Mouse (Mus musculus) left cerebral cortex, adult 2 months (tissue): ENCODE measurements at regions not wholly inside any gene's neighbourhood (a gene's known extent, or its start where the extent isn't known, plus 50 kb on each side); places are given as distances from the start of the nearest gene placed in this dataset.

Experiments used
- DNase-seq, 2 experiments: peaks; one replicate each; pipeline ENCODE4 v3.0.0; 2021 to 2022; ENCODE audit warnings: low spot score in 2 of 2, mixed read lengths in 1 of 2; ENCODE audit errors: extremely low spot score in 1 of 2
- H3K27ac ChIP-seq: fragments of 200-600 bp; 2 replicates; pipeline ENCODE4 v1.8.1; 2022
- H3K4me3 ChIP-seq: fragments of 200-600 bp; 2 replicates; pipeline ENCODE4 v1.8.1; 2022
- CTCF ChIP-seq: fragments of 200-600 bp; IDR thresholded peaks from 2 replicates; pipeline ENCODE4 v1.8.1; 2022; ENCODE audit warnings: antibody characterized with exemption, mild to moderate bottlenecking, moderate library complexity
- intact Hi-C: fragments of 180-260 bp; cut with DNase I; formaldehyde crosslinking; loops from one replicate; pipeline ENCODE4 v1.15.1; 2025

DNA sequence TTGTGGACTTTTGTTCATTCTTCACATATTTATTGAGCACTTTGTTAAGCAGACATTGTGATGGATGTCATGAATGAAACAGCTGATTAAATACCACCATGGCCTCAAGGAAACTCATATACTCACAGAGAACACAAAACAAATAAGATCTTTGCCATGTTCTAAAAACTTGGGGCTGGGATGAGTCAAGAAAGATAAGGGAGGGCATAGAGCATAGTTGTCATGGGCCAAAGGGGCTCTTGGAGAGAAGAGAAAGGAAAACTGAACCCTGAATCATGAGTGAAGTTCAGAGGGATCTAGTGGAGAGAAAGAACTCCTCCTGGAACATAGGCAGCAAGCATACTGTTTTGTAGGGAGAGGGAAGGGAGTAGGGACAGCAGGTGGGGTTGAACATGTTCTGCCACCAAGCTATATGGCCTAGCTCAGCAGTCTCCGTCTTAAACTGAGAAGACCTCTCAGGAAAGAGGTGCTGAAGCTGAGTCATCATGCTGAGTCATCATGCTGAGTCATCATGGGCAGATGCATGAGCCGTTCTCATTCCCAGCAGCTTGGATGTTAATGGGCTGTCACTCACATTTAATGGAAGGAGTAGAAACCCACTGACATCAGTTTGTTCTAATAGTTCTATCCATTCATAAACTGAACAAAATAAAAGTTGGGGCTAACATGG is 69.6 kb downstream of the Cetn3 start:
- no peak overlapping the region for H3K4me3 ChIP-seq
- intact Hi-C loops, result loop anchor here (10.0 kb wide), 1 partner anchor 1262 kb away; no protein-coding TSS in a partner anchor
- no peak for TF ChIP-seq CTCF

DNA sequence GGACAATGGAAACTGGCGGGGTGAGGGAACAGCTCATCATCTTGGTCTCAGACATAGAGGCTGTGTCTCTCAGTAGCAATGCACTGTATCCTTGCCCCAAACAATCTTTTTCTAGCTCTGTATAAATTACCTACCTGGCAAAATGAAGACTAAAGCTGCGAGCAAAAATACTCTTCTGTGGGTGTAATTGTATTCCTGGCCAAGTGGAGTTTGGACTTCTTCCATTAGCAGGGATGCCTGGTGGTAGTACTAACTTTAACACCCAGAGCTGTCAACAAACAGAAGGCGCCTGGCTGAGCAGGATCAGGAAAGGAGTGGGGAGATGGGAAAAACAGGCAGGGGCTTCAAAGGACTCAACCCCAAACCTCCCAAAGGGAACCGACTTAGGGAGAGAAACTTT is 73.2 kb downstream of the Cetn3 start:
- no peak overlapping the region for H3K27ac ChIP-seq
- H3K4me3 ChIP-seq, result no peak overlapping the region
- DNase-seq, result peak; percentile 31 to 42
- intact Hi-C loops, result loop anchor here (10.0 kb wide), 1 partner anchor 1259 kb away; no protein-coding TSS in a partner anchor
- TF ChIP-seq CTCF, result peak; percentile 2; the same call in 1 of the 2 replicates

More for the DNA sequence above, 69.6 kb downstream of the Cetn3 start:
- DNase-seq, result no peak
- no peak overlapping the region for H3K27ac ChIP-seq

DNA sequence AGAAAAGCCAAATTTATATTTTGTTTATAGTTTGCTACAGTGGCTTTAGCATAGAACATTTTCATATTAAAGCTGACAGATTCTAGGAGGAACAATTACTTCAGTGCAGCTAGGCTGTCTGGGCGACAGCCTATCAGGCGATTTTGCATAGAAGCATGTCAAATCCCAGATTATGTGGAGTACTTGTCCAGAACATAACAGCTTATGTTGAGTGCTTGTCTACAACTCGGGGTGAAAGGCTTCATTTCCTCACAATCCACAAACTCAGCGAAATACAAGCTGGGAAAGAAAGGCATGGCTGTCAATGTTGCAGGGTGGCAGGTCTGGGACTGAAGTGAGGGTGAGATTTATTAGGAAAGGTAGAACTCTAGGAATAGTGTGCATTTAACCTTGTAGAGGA is 77.8 kb downstream of the Cetn3 start:
- no peak overlapping the region for H3K27ac ChIP-seq
- TF ChIP-seq CTCF, result no peak
- no peak for DNase-seq
- intact Hi-C loops, result loop anchor here (5.0 kb wide), 1 partner anchor 457 kb away; no protein-coding TSS in a partner anchor
- H3K4me3 ChIP-seq, result no peak overlapping the region

DNA sequence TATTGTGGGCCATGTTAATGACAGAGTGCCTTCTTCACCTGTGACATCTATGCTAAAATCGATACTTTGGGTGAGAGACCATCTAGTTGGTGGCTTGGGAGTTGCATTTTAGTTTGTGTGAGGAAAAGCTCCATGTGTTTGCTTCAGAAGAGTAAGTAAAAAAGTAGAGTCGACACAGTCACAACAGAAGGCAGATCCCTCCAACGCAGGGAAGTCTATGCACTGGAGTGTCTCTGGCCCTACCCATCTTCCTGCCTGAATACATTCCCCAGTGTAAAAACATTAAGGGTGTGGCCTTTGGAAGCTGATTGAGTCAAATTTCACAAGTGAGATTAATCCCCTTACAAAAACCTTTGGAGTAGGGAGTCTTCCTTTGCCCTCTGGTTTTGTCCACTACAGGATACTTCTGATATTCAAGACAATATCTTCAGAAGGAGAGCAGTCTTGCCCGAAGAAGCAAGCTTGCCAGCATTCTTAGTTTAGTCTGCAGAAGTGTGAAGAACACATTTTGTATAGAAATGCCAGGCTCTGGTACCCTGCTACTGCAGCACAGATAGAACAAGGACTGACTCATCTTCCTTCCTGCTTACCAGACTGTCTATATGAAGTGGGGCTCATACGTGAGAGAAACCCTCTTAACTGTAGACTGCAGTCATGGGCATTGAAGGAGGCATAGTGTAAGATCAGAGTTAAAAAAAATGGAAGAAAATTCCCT is 79.2 kb downstream of the Cetn3 start:
- Histone ChIP-seq H3K27ac (peak overlapping the region; percentile 60), H3K4me3 (no peak overlapping the region)
- peak in 1 of 2 experiments; percentile 24 for DNase-seq
- no peak for TF ChIP-seq CTCF
- intact Hi-C loops, result loop anchor here (1.0 to 5.0 kb wide), 3 partner anchors 9 to 455 kb away; no protein-coding TSS in a partner anchor

GRCm38 (mm10) chr13:81871226-81871625 is 88.3 kb downstream of the Cetn3 start:
- DNase-seq, result no peak
- no peak for TF ChIP-seq CTCF
- H3K27ac ChIP-seq, result peak overlapping the region; percentile 17; the same call in 1 of the 2 replicates
- H3K4me3 ChIP-seq, result 0 out of 2 replicates have a peak overlapping the region, but pooled peaks have one; percentile 11
- intact Hi-C loops, result loop anchor here (1.0 kb wide), 2 partner anchors 9 to 46 kb away; no protein-coding TSS in a partner anchor

GRCm38 (mm10) chr13:81885879-81886278 is 103.0 kb downstream of the Cetn3 start:
- Histone ChIP-seq H3K4me3 (no peak overlapping the region), H3K27ac (no peak overlapping the region)
- intact Hi-C loops, result no loop called here
- no peak for DNase-seq
- TF ChIP-seq CTCF, result no peak

DNA sequence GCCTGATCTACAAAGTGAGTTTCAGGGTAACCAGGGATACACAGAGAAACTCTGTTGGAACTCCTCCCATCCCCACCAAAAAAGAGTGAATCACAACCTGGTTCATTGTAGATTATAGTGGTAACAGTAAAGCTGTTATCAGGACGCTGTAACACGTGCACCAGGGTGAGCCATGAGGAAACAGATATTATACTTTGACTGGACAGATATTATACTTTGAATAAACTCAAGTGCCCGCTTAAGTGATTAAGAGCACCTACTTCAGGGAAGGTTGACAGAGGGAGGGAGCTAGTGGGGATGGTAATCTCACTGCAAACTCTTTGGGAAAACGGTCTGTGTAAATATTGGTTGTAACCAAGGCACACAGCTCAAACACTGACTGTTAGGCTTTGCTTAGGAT is 147.4 kb downstream of the Cetn3 start:
- intact Hi-C loops, result no loop called here
- no peak overlapping the region for H3K4me3 ChIP-seq
- no peak for DNase-seq
- H3K27ac ChIP-seq, result no peak overlapping the region
- TF ChIP-seq CTCF, result no peak

- TF ChIP-seq CTCF, result no peak
- Histone ChIP-seq H3K27ac (no peak overlapping the region), H3K4me3 (no peak overlapping the region)
- intact Hi-C loops, result no loop called here
- DNase-seq, result no peak
Measured at GRCm38 (mm10) chr13:81931199-81931598, 148.3 kb downstream of the Cetn3 start.

DNA sequence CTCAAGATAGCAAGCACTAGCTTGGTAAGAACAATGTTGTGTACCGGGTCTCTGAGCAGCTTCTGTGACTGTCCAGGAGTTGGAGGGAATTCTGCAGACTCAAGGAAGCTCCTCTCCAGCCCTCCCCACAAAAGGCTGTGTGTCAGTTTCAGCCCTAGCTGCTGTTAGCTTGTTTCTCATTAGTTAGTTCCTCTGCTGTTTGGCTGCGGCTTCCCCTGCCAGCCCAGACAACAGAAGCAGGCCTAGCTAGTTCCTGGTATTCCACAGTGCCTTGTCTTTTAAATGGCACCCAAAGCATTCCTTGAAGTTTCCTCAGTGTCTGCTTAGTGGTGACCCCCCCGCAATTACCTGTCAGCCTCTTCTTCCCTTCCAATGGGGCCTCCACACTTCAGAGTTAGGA is 154.2 kb downstream of the Cetn3 start:
- intact Hi-C loops, result no loop called here
- no peak overlapping the region for H3K27ac ChIP-seq
- no peak for TF ChIP-seq CTCF
- no peak overlapping the region for H3K4me3 ChIP-seq
- DNase-seq, result no peak

DNA sequence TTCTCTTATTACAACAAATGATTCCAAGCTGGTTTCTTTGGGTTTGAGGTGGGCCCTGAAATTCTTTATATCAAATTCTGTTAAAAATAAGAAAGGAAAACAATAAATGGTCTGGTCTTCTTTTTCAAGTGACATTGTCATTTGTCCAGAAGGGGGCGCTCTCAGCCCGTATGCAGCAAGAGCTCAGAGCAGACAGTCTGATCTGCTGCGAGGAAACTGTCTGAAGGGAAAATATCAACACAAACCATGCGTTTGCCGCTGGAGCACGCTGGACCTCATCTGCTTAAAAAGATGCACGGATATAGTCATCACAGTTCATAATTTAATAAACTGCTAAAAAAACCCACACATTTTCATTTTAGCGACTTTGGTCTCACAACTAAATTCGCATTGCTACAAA is 161.2 kb downstream of the Cetn3 start:
- peak; percentile 86 to 87 for DNase-seq
- peak; percentile 98 for TF ChIP-seq CTCF
- peak overlapping the region; percentile 93 for H3K27ac ChIP-seq
- H3K4me3 ChIP-seq, result peak overlapping the region; percentile 44
- intact Hi-C loops, result loop anchor here (2.0 to 10.0 kb wide), 10 partner anchors 159 to 1711 kb away; partner anchors contain the start of gene Cetn3

- TF ChIP-seq CTCF, result no peak
- intact Hi-C loops, result loop anchor here (2.0 to 10.0 kb wide), 10 partner anchors 160 to 1710 kb away; partner anchors contain the start of gene Cetn3
- Histone ChIP-seq H3K27ac (peak overlapping the region; percentile 93), H3K4me3 (peak overlapping the region; percentile 44)
- DNase-seq, result no peak
Measured at GRCm38 (mm10) chr13:81944469-81944868, 161.6 kb downstream of the Cetn3 start.

- H3K4me3 ChIP-seq, result peak overlapping the region; percentile 36
- H3K27ac ChIP-seq, result peak overlapping the region; percentile 93
- no peak for TF ChIP-seq CTCF
- intact Hi-C loops, result loop anchor here (2.0 to 10.0 kb wide), 11 partner anchors 161 to 1777 kb away; partner anchors contain the start of gene Cetn3
- DNase-seq, result peak in 1 of 2 experiments; percentile 9
Measured at GRCm38 (mm10) chr13:81945741-81946140, 162.9 kb downstream of the Cetn3 start.
